In genomic region chr17:94864531-94865318, GRCm38 (mm10) we compare ENCODE assay signal across 8 mouse cellular contexts.
DNase-seq lines count a peak whose midpoint lies in the region; ATAC-seq lines count a peak whose summit lies in the region.
"Not testable (repeated sequence)": the region's sequence is repeated elsewhere in the genome, so short reads cannot be mapped to it uniquely, and the experiment has no call there.

No protein-coding gene starts in this region.

- H3K4me1 ChIP-seq in lung, embryonic 16.5 days (replicated peaks; ENCODE audit: control insufficient read depth, insufficient read depth, low read length): not testable (repeated sequence)

- H3K4me3 ChIP-seq in lung, embryonic 16.5 days (ENCODE audit: low read length): peak overlapping the region; percentile 57

- 9% methylated on average over 20 of the region's 21 CpGs for WGBS in lung, embryonic 16.5 days

- ATAC-seq in hematopoietic stem cell, adult 5-6 weeks (replicated peaks in 1 of 2; ENCODE audit: insufficient read depth in 1 of 2, low FRiP score in 2 of 2, low TSS enrichment in 1 of 2, low read depth in 1 of 2, poor library complexity in 2 of 2, severe bottlenecking in 2 of 2): peak; percentile 100
- peak; percentile 98 for ATAC-seq in lung, embryonic 16.5 days (ENCODE audit: low read depth)

- H3K9me3 ChIP-seq in lung, embryonic 16.5 days (ENCODE audit: control insufficient read depth, low read length): not testable (repeated sequence)

- H3K36me3 ChIP-seq in lung, embryonic 16.5 days (ENCODE audit: control insufficient read depth, insufficient read depth, low read length): not testable (repeated sequence)

- H3K4me2 ChIP-seq in lung, embryonic 16.5 days (ENCODE audit: low read depth, low read length): peak overlapping the region; percentile 55

- H3K27me3 ChIP-seq in lung, embryonic 16.5 days (ENCODE audit: control insufficient read depth, insufficient read depth, low read depth, low read length): not testable (repeated sequence)

- DNase-seq in MEL-GATA-1-ER (ENCODE audit: extremely low read depth, low read depth): peak; percentile 94
- DNase-seq in cerebellum, adult 8-10 months: peak; percentile 43
- DNase-seq in forelimb bud, embryonic 11.5 days (ENCODE audit: low read depth, low spot score): peak; percentile 81
- DNase-seq in layer of hippocampus, adult 9-10 months (ENCODE audit: low spot score): peak; percentile 37
- DNase-seq in ovary, postnatal 14 days (ENCODE audit: low spot score): peak; percentile 54
- peak; percentile 81 for DNase-seq in thymus, postnatal 14 days

- H3K9ac ChIP-seq in lung, embryonic 16.5 days (ENCODE audit: low read length): peak overlapping the region; percentile 67

- H3K27ac ChIP-seq in lung, embryonic 16.5 days (ENCODE audit: low read length): not testable (repeated sequence)

Comparison
In these comparisons a context has a peak if more than half of its experiments do, and no peak if none do; other contexts are left out.
1. DNase-seq: peak in every context shown above with its lines; median percentile 94 in MEL-GATA-1-ER; 81 in forelimb bud, embryonic 11.5 days; 81 in thymus, postnatal 14 days; 54 in ovary, postnatal 14 days; 43 in cerebellum, adult 8-10 months; 37 in layer of hippocampus, adult 9-10 months.